Mouse (Mus musculus) C2C12 (cell line): ENCODE data around the gene Mrps23. TPM values are rescaled to one million over a fixed set of nuclear protein-coding genes. Genes with fewer than 3 reads are reported as not detected.
A peak's percentile ranks its signal among the peaks of the same experiment; 100 is the strongest.

Experiments used
- H3K27me3 ChIP-seq: one replicate; pipeline ENCODE4 v1.6.1; 2011; ENCODE audit not compliant: control insufficient read depth, insufficient read depth, insufficient read length
- H3K36me3 ChIP-seq: one replicate; pipeline ENCODE4 v1.6.1; 2011; ENCODE audit not compliant: control insufficient read depth, insufficient read depth
- H3K4me3 ChIP-seq: one replicate; pipeline ENCODE4 v1.5.1; 2011; ENCODE audit warnings: mild to moderate bottlenecking, control low read depth; ENCODE audit not compliant: poor library complexity, insufficient read depth, severe bottlenecking
- H3K79me2 ChIP-seq: one replicate; pipeline ENCODE4 v1.6.1; 2011; ENCODE audit not compliant: control insufficient read depth, insufficient read depth
- H3K79me3 ChIP-seq: one replicate; pipeline ENCODE4 v1.6.1; 2011; ENCODE audit warnings: low read depth, control low read depth
- H3ac ChIP-seq: one replicate; pipeline ENCODE3; 2011; ENCODE audit warnings: low read depth; ENCODE audit not compliant: control insufficient read depth, insufficient read length
- CEBPB ChIP-seq: IDR thresholded peaks from one replicate; pipeline ENCODE4 v1.6.1; 2011; ENCODE audit warnings: low read depth, mild to moderate bottlenecking, control low read depth, moderate library complexity
- CTCF ChIP-seq: IDR thresholded peaks from one replicate; pipeline ENCODE4 v1.5.1; 2011; ENCODE audit not compliant: control insufficient read depth, insufficient read depth, insufficient read length
- FOSL1 ChIP-seq: IDR thresholded peaks from one replicate; pipeline ENCODE4 v1.8.0; 2011; ENCODE audit warnings: mild to moderate bottlenecking, low read length; ENCODE audit not compliant: poor library complexity, insufficient read depth, severe bottlenecking
- MAX ChIP-seq: IDR thresholded peaks from one replicate; pipeline ENCODE4 v1.6.1; 2011; ENCODE audit warnings: mild to moderate bottlenecking, control low read depth
- MYOD1 ChIP-seq: IDR thresholded peaks from one replicate; pipeline ENCODE4 v1.6.1; 2011; ENCODE audit warnings: low read depth; ENCODE audit not compliant: control insufficient read depth, insufficient read length
- MYOG ChIP-seq: IDR thresholded peaks from one replicate; pipeline ENCODE4 v1.6.1; 2011; ENCODE audit not compliant: control insufficient read depth, insufficient read length; ENCODE audit errors: extremely low read depth
- USF1 ChIP-seq: IDR thresholded peaks from one replicate; pipeline ENCODE4 v1.6.1; 2011; ENCODE audit warnings: low read depth, mild to moderate bottlenecking, control low read depth, moderate library complexity
- polyA plus RNA-seq: library from polyadenylated mRNA; unstranded; fragments of >200 nt; fragmentation: generic; extraction: Trizol; gene quantifications from one replicate; pipeline ENCODE4 v1.2.1, GENCODE M21; 2012; ENCODE audit warnings: missing spikeins

Gene Mrps23
- polyA plus RNA-seq, 1 experiment = 191 TPM

DNA sequence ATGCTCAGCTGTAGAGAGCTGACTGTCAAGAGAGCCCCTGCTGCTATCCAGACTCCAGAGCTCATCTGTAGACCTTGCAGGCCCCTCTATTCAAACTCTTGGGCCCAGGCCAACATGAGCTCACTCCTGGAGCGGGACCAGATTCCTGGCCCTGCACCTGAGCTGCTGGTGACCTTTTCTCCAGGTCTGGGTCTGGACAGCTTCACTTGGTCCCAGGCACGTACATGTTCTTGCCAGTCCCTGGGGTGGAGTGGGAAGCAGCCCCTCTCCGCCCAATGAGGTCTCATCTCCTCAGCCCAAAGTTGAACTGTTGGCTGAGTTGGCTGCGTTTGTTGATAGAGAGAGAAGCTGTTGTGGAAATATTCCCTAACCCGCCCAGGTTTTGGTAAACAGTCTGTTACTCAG is 45.3 kb upstream of the Mrps23 start:
- no peak overlapping the region for H3ac ChIP-seq
- peaks cover 18% of the 10 kb centered on the region for H3K79me2 ChIP-seq
- no peaks in the 10 kb centered on the region for H3K27me3 ChIP-seq
- H3K4me3 ChIP-seq = no peak overlapping the region
- TF ChIP-seq MYOG = no peak
- no peak for TF ChIP-seq CEBPB
- TF ChIP-seq CTCF = no peak
- TF ChIP-seq MAX = no peak
- no peak for TF ChIP-seq MYOD1
- no peak for TF ChIP-seq FOSL1
- TF ChIP-seq USF1 = no peak
- no peaks in the 10 kb centered on the region for H3K79me3 ChIP-seq
- no peaks in the 10 kb centered on the region for H3K36me3 ChIP-seq

DNA sequence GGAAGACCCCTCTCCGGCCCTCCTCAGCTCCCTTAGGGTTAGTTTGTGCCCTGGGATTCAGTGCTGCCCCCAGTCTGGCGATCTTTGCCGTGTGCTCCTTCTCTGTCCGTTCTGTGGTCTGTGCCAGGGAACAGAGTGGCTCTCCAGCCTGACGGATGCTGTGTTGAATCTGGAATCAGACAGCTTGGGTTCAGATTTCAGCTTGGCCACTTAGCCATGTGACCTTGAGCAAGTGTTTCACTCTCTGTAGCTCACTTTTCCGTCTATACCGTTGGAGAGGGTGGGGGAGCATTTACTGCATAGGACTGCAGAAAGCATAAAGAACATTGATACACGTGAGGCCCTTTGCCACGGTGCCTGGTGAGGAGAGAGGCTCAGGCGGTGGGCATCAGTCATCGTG is 44.8 kb upstream of the Mrps23 start:
- no peaks in the 10 kb centered on the region for H3K79me3 ChIP-seq
- TF ChIP-seq FOSL1 (no peak), USF1 (peak; percentile 23), MAX (no peak)
- H3K4me3 ChIP-seq = no peak overlapping the region
- no peaks in the 10 kb centered on the region for H3K36me3 ChIP-seq
- H3ac ChIP-seq = no peak overlapping the region
- no peaks in the 10 kb centered on the region for H3K27me3 ChIP-seq
- H3K79me2 ChIP-seq = peaks cover 18% of the 10 kb centered on the region

DNA sequence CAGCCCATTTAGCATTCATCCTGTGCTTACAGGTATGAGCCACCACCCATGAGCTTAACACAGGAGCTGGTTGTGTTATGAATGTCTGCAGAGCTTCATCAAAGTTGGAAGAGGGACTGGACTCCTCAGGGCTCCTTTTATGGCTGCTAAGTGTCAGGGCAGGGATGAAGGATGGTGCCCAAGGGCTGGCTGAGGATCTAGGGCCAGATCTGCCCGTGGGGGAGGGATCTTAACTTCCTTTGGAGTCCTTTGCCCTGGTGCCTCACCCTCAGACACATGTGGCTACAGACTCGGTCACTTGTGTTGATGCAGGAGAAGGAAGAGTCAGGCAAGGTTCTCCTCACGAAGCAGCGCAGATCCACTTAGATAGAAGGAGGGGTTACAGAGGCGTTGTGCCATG is 43.9 kb upstream of the Mrps23 start:
- no peak overlapping the region for H3K4me3 ChIP-seq
- TF ChIP-seq CTCF (no peak), MYOD1 (no peak), MAX (no peak), USF1 (no peak), CEBPB (no peak), MYOG (no peak), FOSL1 (no peak)
- H3K36me3 ChIP-seq = no peaks in the 10 kb centered on the region
- H3K27me3 ChIP-seq = no peaks in the 10 kb centered on the region
- no peaks in the 10 kb centered on the region for H3K79me3 ChIP-seq
- peaks cover 18% of the 10 kb centered on the region for H3K79me2 ChIP-seq
- no peak overlapping the region for H3ac ChIP-seq

DNA sequence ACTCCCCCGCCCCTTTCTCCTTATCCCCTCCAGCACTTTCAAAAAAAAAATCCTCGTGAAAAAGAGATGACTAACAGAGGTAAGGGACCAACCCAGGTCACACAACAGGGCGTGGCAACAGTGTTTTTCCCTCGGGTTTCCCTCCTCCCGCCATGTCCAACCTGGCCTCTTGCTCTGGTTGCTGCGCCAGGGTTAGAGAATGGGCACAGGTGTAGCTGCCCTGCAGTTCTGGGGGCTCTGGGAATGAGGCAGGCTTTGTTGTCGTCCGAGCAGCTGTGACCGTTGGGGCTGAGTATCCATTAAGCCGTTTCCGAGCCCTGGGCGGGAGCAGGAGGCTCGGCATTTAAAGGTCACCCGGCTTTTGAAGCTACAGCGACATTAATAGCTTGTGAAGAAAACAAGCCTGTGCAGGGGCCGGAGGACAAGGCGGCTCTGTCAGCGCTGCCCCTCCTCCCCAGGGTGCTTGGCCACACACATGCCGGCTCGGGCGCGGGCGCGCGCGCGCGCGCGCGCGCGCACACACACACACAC is 43.1 kb upstream of the Mrps23 start:
- H3ac ChIP-seq = peak overlapping the region; percentile 60
- H3K4me3 ChIP-seq = peak overlapping the region; percentile 21
- TF ChIP-seq CTCF = no peak
- no peak for TF ChIP-seq FOSL1
- TF ChIP-seq MYOD1 = no peak
- no peak for TF ChIP-seq CEBPB
- TF ChIP-seq MAX = no peak
- TF ChIP-seq MYOG = no peak
- TF ChIP-seq USF1 = no peak
- H3K79me2 ChIP-seq = peaks cover 15% of the 10 kb centered on the region
- no peaks in the 10 kb centered on the region for H3K79me3 ChIP-seq
- H3K27me3 ChIP-seq = no peaks in the 10 kb centered on the region
- H3K36me3 ChIP-seq = no peaks in the 10 kb centered on the region

DNA sequence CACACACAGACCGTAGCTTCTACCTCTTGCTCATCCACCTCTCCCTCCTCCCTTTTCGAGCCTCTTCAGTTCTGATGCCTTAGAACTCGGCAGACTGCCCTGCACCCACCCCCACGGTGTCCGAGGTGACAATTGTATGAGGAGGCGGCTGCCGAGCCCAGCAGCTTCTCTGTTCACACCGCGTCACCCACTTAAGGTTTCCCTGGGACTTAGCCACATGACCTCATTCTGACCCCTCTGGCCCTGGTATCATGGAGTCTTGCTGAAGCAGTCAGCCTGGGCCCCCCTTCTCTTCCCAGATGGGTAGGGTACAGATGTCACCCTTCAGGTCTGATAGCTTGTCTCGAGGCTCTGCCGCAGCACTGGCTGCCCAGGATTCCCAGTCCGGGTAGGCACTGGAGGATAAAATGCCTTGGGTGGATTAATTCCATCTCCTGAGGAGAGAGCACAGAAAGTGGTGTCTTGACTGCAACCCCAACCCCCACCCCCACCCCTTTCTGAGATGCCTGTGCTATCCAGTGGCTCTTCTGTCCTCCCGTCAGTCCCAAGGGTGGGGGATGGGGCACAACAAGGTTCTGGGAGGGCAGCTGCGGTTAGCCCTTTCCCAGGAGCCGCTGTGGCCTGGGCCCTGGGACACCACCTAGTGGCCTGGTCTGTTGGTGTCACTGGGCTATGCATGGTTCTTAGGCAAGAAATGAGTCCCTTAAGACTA is 42.4 kb upstream of the Mrps23 start:
- TF ChIP-seq MYOD1 = no peak
- TF ChIP-seq FOSL1 = no peak
- TF ChIP-seq MYOG = no peak
- TF ChIP-seq USF1 = peak; percentile 18
- TF ChIP-seq CEBPB = no peak
- TF ChIP-seq CTCF = peak; percentile 83
- peaks cover 22% of the 10 kb centered on the region for H3K79me2 ChIP-seq
- H3K27me3 ChIP-seq = no peaks in the 10 kb centered on the region
- H3K36me3 ChIP-seq = no peaks in the 10 kb centered on the region
- no peaks in the 10 kb centered on the region for H3K79me3 ChIP-seq
- peak overlapping the region; percentile 7 for H3K4me3 ChIP-seq
- H3ac ChIP-seq = peak overlapping the region; percentile 38

DNA sequence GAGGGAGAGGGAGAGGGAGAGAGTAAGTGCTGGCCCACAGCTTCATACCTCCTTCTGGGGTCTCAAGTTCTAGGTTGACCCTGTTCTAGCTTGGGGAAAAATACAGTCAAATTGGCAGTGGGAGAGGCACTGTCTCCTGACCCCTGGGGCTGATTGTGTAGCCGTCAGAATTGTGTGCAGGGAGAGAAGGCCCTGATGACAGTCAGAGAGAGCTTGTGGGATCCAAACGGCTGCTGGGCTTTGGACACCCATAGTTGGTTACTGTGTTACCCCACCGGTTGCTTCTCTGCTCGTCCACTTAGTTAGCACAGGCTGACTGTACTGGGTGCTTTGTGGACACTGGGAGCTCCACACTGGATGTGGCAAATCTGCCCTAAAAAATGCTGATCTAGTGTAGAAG is 41.4 kb upstream of the Mrps23 start:
- peaks cover 3% of the 10 kb centered on the region for H3K79me3 ChIP-seq
- TF ChIP-seq MYOG (no peak), MAX (no peak), CEBPB (no peak), FOSL1 (no peak), USF1 (no peak), MYOD1 (no peak), CTCF (no peak)
- no peak overlapping the region for H3ac ChIP-seq
- no peaks in the 10 kb centered on the region for H3K36me3 ChIP-seq
- H3K4me3 ChIP-seq = no peak overlapping the region
- H3K27me3 ChIP-seq = no peaks in the 10 kb centered on the region
- H3K79me2 ChIP-seq = peaks cover 27% of the 10 kb centered on the region
